Mouse (Mus musculus) embryonic facial prominence, embryonic 15.5 days (tissue): ENCODE data around the gene Gtf2e1. TPM values are rescaled to one million over a fixed set of nuclear protein-coding genes. Genes with fewer than 3 reads are reported as not detected.
A peak's percentile ranks its signal among the peaks of the same experiment; 100 is the strongest.

Source experiments
- ATAC-seq: fragments of 200-750 bp; cut with Nextera tagmentation; 2 replicates; pipeline ENCODE4 v1.8.0; 2017; ENCODE audit warnings: low read depth, moderate TSS enrichment; ENCODE audit not compliant: insufficient number of reproducible peaks, low FRiP score, low TSS enrichment
- H3K27ac ChIP-seq: fragments of 300-500 bp; sonication (generic); replicated peaks from 2 replicates; pipeline ENCODE4 v1.5.1; 2015; ENCODE audit warnings: mild to moderate bottlenecking, inconsistent platforms
- H3K27me3 ChIP-seq: fragments of 300-500 bp; sonication (generic); 2 replicates; pipeline ENCODE4 v1.6.1; 2015; ENCODE audit warnings: inconsistent platforms
- H3K36me3 ChIP-seq: fragments of 300-500 bp; sonication (generic); 2 replicates; pipeline ENCODE4 v1.6.1; 2015; ENCODE audit warnings: mild to moderate bottlenecking, inconsistent platforms
- H3K4me1 ChIP-seq: fragments of 300-500 bp; sonication (generic); 2 replicates; pipeline ENCODE4 v1.6.1; 2015; ENCODE audit warnings: inconsistent platforms
- H3K4me2 ChIP-seq: fragments of 300-500 bp; sonication (generic); replicated peaks from 2 replicates; pipeline ENCODE4 v1.6.1; 2015; ENCODE audit warnings: mild to moderate bottlenecking, inconsistent platforms
- H3K4me3 ChIP-seq: fragments of 300-500 bp; sonication (generic); replicated peaks from 2 replicates; pipeline ENCODE4 v1.5.1; 2015; ENCODE audit warnings: mild to moderate bottlenecking, inconsistent platforms
- H3K9ac ChIP-seq: fragments of 300-500 bp; sonication (generic); 2 replicates; pipeline ENCODE4 v1.6.1; 2015; ENCODE audit warnings: inconsistent platforms
- H3K9me3 ChIP-seq: fragments of 300-500 bp; sonication (generic); replicated peaks from 2 replicates; pipeline ENCODE4 v1.6.1; 2016; ENCODE audit warnings: inconsistent platforms
- WGBS: fragments of 180-500 bp; shearing (Covaris S2); methylation state at CpG from one replicate; pipeline ENCODE4 v1.1.7; 2015; 5-methylcytosine and 5-hydroxymethylcytosine counted together
- polyA plus RNA-seq: library from polyadenylated mRNA; unstranded; fragments of >200 nt; fragmentation: Nextera tagmentation; extraction: Ambion mirVana; gene quantifications from 2 replicates; pipeline ENCODE4 v1.2.1, GENCODE M21; 2015

The Gtf2e1 gene
- polyA plus RNA-seq, 1 experiment from 2014 or later, result 25.4 TPM

- no peaks in the 10 kb centered on the region for H3K36me3 ChIP-seq
- H3K9me3 ChIP-seq, result no peaks in the 10 kb centered on the region
- H3K9ac ChIP-seq, result no peak overlapping the region
- peaks cover 8% of the 10 kb centered on the region; the same call in 1 of the 2 replicates for H3K4me1 ChIP-seq
- H3K27me3 ChIP-seq, result no peaks in the 10 kb centered on the region
- H3K27ac ChIP-seq, result no peak overlapping the region
- 0 out of 2 replicates have a peak, but pooled peaks have one; percentile 51 for ATAC-seq
- 61% methylated on average over 12 of the region's 12 CpGs for WGBS
- no peak overlapping the region for H3K4me2 ChIP-seq
- H3K4me3 ChIP-seq, result no peak overlapping the region
Observed at GRCm38 (mm10) chr16:37572117-37572754, 32.6 kb upstream of the Gtf2e1 start.

- Histone ChIP-seq H3K4me2 (no peak overlapping the region), H3K27ac (no peak overlapping the region; the same call in 1 of the 2 replicates), H3K9ac (no peak overlapping the region), H3K36me3 (no peaks in the 10 kb centered on the region), H3K4me3 (no peak overlapping the region), H3K9me3 (no peaks in the 10 kb centered on the region), H3K4me1 (peaks cover 8% of the 10 kb centered on the region; the same call in 1 of the 2 replicates), H3K27me3 (no peaks in the 10 kb centered on the region)
- WGBS, result 55% methylated on average over 3 of the region's 3 CpGs
- no peak for ATAC-seq
Observed at GRCm38 (mm10) chr16:37571554-37571953, 32.0 kb upstream of the Gtf2e1 start.

GRCm38 (mm10) chr16:37567113-37568050 is 27.8 kb upstream of the Gtf2e1 start:
- peaks cover 8% of the 10 kb centered on the region; the same call in 1 of the 2 replicates for H3K4me1 ChIP-seq
- no peaks in the 10 kb centered on the region for H3K9me3 ChIP-seq
- no peak overlapping the region for H3K4me3 ChIP-seq
- no peak overlapping the region for H3K4me2 ChIP-seq
- WGBS, result 81% methylated on average over 12 of the region's 12 CpGs
- H3K36me3 ChIP-seq, result no peaks in the 10 kb centered on the region
- H3K27me3 ChIP-seq, result no peaks in the 10 kb centered on the region
- H3K9ac ChIP-seq, result no peak overlapping the region
- ATAC-seq, result no peak
- no peak overlapping the region for H3K27ac ChIP-seq

- ATAC-seq, result no peak
- H3K9me3 ChIP-seq, result no peaks in the 10 kb centered on the region
- H3K36me3 ChIP-seq, result no peaks in the 10 kb centered on the region
- no peaks in the 10 kb centered on the region for H3K27me3 ChIP-seq
- H3K4me3 ChIP-seq, result no peak overlapping the region
- H3K4me1 ChIP-seq, result peaks cover 3% of the 10 kb centered on the region; the same call in 1 of the 2 replicates
- H3K27ac ChIP-seq, result no peak overlapping the region
- 66% methylated on average over 6 of the region's 6 CpGs for WGBS
- H3K4me2 ChIP-seq, result no peak overlapping the region
- no peak overlapping the region for H3K9ac ChIP-seq
Observed at GRCm38 (mm10) chr16:37566107-37566506, 26.5 kb upstream of the Gtf2e1 start.

- Histone ChIP-seq H3K9ac (no peak overlapping the region), H3K4me2 (no peak overlapping the region), H3K27me3 (no peaks in the 10 kb centered on the region), H3K4me1 (no peaks in the 10 kb centered on the region), H3K4me3 (no peak overlapping the region), H3K27ac (no peak overlapping the region), H3K9me3 (no peaks in the 10 kb centered on the region), H3K36me3 (no peaks in the 10 kb centered on the region)
- no peak for ATAC-seq
- 85% methylated on average over 1 of the region's 1 CpGs for WGBS
Observed at GRCm38 (mm10) chr16:37565117-37565516, 25.5 kb upstream of the Gtf2e1 start.

GRCm38 (mm10) chr16:37562961-37563360 is 23.4 kb upstream of the Gtf2e1 start:
- no peaks in the 10 kb centered on the region for H3K4me1 ChIP-seq
- WGBS, result 78% methylated on average over 5 of the region's 5 CpGs
- ATAC-seq, result no peak

GRCm38 (mm10) chr16:37562414-37562813 is 22.8 kb upstream of the Gtf2e1 start:
- Histone ChIP-seq H3K27me3 (no peaks in the 10 kb centered on the region), H3K4me3 (no peak overlapping the region), H3K9ac (no peak overlapping the region), H3K36me3 (peaks cover 9% of the 10 kb centered on the region), H3K4me1 (no peaks in the 10 kb centered on the region), H3K9me3 (no peaks in the 10 kb centered on the region), H3K27ac (no peak overlapping the region), H3K4me2 (no peak overlapping the region)
- WGBS, result 83% methylated on average over 6 of the region's 6 CpGs
- no peak for ATAC-seq

More at GRCm38 (mm10) chr16:37562961-37563360, 23.4 kb upstream of the Gtf2e1 start:
- Histone ChIP-seq H3K9ac (no peak overlapping the region), H3K27ac (no peak overlapping the region), H3K36me3 (peaks cover 6% of the 10 kb centered on the region; the same call in 1 of the 2 replicates), H3K4me2 (no peak overlapping the region), H3K4me3 (no peak overlapping the region), H3K27me3 (no peaks in the 10 kb centered on the region), H3K9me3 (no peaks in the 10 kb centered on the region)

GRCm38 (mm10) chr16:37552824-37553223 is 13.2 kb upstream of the Gtf2e1 start:
- H3K27ac ChIP-seq, result no peak overlapping the region
- H3K36me3 ChIP-seq, result peaks cover 12% of the 10 kb centered on the region
- H3K27me3 ChIP-seq, result no peaks in the 10 kb centered on the region
- H3K4me3 ChIP-seq, result no peak overlapping the region
- no peaks in the 10 kb centered on the region for H3K4me1 ChIP-seq
- no peaks in the 10 kb centered on the region for H3K9me3 ChIP-seq
- 90% methylated on average over 3 of the region's 3 CpGs for WGBS
- H3K9ac ChIP-seq, result no peak overlapping the region
- no peak overlapping the region for H3K4me2 ChIP-seq
- ATAC-seq, result no peak

- H3K4me2 ChIP-seq, result no peak overlapping the region
- H3K4me3 ChIP-seq, result no peak overlapping the region
- H3K4me1 ChIP-seq, result no peaks in the 10 kb centered on the region
- WGBS, result 97% methylated on average over 2 of the region's 2 CpGs
- no peak overlapping the region for H3K27ac ChIP-seq
- no peaks in the 10 kb centered on the region; the same call in 1 of the 2 replicates for H3K36me3 ChIP-seq
- H3K27me3 ChIP-seq, result no peaks in the 10 kb centered on the region
- no peak overlapping the region for H3K9ac ChIP-seq
- ATAC-seq, result no peak
- H3K9me3 ChIP-seq, result no peaks in the 10 kb centered on the region
Observed at GRCm38 (mm10) chr16:37550981-37551380, 11.4 kb upstream of the Gtf2e1 start.

GRCm38 (mm10) chr16:37550266-37550665 is 10.7 kb upstream of the Gtf2e1 start:
- Histone ChIP-seq H3K27ac (no peak overlapping the region), H3K4me2 (no peak overlapping the region), H3K9ac (no peak overlapping the region), H3K4me3 (no peak overlapping the region), H3K4me1 (no peaks in the 10 kb centered on the region), H3K27me3 (no peaks in the 10 kb centered on the region), H3K9me3 (no peaks in the 10 kb centered on the region), H3K36me3 (no peaks in the 10 kb centered on the region; the same call in 1 of the 2 replicates)
- WGBS, result 72% methylated on average over 3 of the region's 3 CpGs
- no peak for ATAC-seq

GRCm38 (mm10) chr16:37546312-37546711 is 6.7 kb upstream of the Gtf2e1 start:
- H3K9me3 ChIP-seq, result no peaks in the 10 kb centered on the region
- no peak overlapping the region for H3K27ac ChIP-seq
- H3K4me3 ChIP-seq, result no peak overlapping the region
- H3K36me3 ChIP-seq, result peaks cover 3% of the 10 kb centered on the region; the same call in 1 of the 2 replicates
- 78% methylated on average over 5 of the region's 5 CpGs for WGBS
- no peak overlapping the region for H3K4me2 ChIP-seq
- no peaks in the 10 kb centered on the region for H3K4me1 ChIP-seq
- no peaks in the 10 kb centered on the region for H3K27me3 ChIP-seq
- no peak overlapping the region for H3K9ac ChIP-seq
- no peak for ATAC-seq
